Mouse (Mus musculus): ENCODE data around the gene Gm3317. TPM values are rescaled to one million over a fixed set of nuclear protein-coding genes. Genes with fewer than 3 reads are reported as not detected.
"Not testable (repeated sequence)": the region's sequence is repeated elsewhere in the genome, so short reads cannot be mapped to it uniquely, and the experiment has no call there.

Gm3317 gene
- not detected for total RNA-seq (2021)
- long read RNA-seq, experiment 1: 0 reads
- long read RNA-seq, experiment 2: 0 reads

DNA sequence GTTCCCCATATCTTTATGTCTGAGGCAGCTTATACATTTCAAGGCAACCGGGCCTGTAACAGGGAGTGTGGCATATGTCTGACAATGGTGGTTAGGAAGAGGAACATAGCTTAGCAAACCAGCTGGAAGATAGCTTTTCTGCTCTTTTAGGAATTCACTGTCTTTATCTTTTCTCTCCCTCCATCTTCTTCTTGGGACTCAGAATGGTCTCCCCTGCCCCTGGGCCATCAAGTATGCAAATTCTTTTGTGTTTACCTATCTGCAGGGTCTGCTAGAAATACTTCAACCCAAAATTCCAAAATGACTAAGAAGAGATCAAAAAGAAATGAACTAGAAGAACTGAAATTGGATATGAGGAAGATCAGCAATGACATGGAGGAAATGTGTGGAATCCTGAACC, at the start of gene Gm3317:
Gene Gm3317 (plus strand): TSS at position 301 of the 400 bp plus-strand sequence.
- intact Hi-C loops (cut with DNase I); DNase-seq (ENCODE audit: low spot score in 2 of 2): not testable (repeated sequence)

DNA sequence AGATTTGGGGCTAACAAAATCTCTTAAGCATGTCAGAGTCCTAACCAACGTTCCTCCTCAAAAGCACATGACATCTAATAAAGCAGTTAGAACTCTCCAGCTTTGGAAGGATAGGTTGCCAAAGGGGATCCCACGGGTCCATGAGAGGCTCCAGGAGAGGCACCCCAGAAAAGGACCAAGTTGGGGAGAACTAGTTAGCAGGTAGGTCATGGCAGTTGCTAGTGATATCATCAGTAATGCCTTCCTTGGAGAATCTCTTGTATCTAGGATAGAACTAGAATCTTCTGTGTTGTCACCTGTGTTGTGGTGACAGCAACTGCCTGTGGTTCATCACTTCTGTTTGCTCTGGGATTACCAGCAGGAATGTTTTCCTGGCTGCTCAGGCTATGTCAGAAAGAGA, 33.1 kb upstream of the Gm3317 start, which contains the start of gene Gm8279:
Gene Gm8279 (plus strand): TSS at position 301 of the 400 bp plus-strand sequence.
- intact Hi-C loops (cut with DNase I): not testable (repeated sequence)

DNA sequence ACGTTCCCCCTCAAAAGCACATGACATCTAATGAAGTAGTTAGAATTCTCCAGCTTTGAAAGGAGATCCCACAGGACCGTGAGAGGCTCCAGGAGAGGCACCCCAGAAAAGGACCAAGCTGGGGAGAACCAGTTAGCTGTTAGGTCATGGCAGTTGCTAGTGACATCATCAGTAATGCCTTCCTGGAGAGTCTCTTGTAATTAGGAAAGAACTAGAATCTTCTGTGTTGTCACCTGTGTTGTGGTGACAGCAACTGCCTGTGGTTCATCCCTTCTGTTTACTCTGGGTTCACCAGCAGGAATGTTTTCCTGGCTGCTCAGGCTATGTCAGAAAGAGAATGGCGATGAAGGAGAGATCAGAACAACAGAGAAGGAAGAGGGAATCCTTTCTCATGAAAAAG, 21.2 kb downstream of the Gm3317 start, which contains the start of gene Gm8271:
Gene Gm8271 (plus strand): TSS at position 301 of the 400 bp plus-strand sequence.
- intact Hi-C loops (cut with DNase I): not testable (repeated sequence)

More for the DNA sequence above, 33.1 kb upstream of the Gm3317 start, which contains the start of gene Gm8279:
- not testable (repeated sequence) for DNase-seq (ENCODE audit: low spot score in 2 of 2)

More for the DNA sequence above, 21.2 kb downstream of the Gm3317 start, which contains the start of gene Gm8271:
- not testable (repeated sequence) for DNase-seq (ENCODE audit: low spot score in 2 of 2)

Other genes with a start within 250 kb of the Gm3317 start
- gene Gm8297, start 180.6 kb upstream of the Gm3317 start, total RNA-seq (2021): not detected
- gene Gm3298, start 148.6 kb upstream of the Gm3317 start, total RNA-seq (2021): not detected
- gene 4930555G01Rik, start 113.9 kb upstream of the Gm3317 start, total RNA-seq (2021): not detected
- gene Gm8281, start 93.5 kb upstream of the Gm3317 start, total RNA-seq (2021): 1 to 10 TPM; 2.7 to 3.1 TPM
- not detected for gene Gm8279, start 33.0 kb upstream of the Gm3317 start, total RNA-seq (2021)
- gene Gm8271, start 21.3 kb downstream of the Gm3317 start, total RNA-seq (2021): not detected
- gene Gm3526, start 96.0 kb downstream of the Gm3317 start, total RNA-seq (2021): not detected
- not detected for gene Gm3542, start 170.4 kb downstream of the Gm3317 start, total RNA-seq (2021)
- gene Gm3500, start 224.5 kb downstream of the Gm3317 start, total RNA-seq (2021): not detected

All from left cerebral cortex, postnatal 14 days (tissue).